Mouse (Mus musculus): ENCODE measurements around the gene Chd4. TPM values are rescaled to one million over a fixed set of nuclear protein-coding genes. Genes with fewer than 3 reads are reported as not detected.

Chd4 gene
- total RNA-seq, 1 experiment from 2014 or later = 189 TPM

GRCm38 (mm10) chr6:125090341-125091085 lies 5.3 kb upstream of the Chd4 start:
- no peak for DNase-seq

GRCm38 (mm10) chr6:125092372-125092771 lies 3.4 kb upstream of the Chd4 start:
- DNase-seq = no peak

GRCm38 (mm10) chr6:125094843-125095242 lies 938 bp upstream of the Chd4 start:
- DNase-seq = no peak

GRCm38 (mm10) chr6:125096279-125096596 lies 457 bp downstream of the Chd4 start:
- no peak for DNase-seq

- peak; percentile 88 for DNase-seq
Measured at GRCm38 (mm10) chr6:125096597-125097345, 990 bp downstream of the Chd4 start.

GRCm38 (mm10) chr6:125097346-125097689 lies 1.5 kb downstream of the Chd4 start:
- DNase-seq = no peak

DNA sequence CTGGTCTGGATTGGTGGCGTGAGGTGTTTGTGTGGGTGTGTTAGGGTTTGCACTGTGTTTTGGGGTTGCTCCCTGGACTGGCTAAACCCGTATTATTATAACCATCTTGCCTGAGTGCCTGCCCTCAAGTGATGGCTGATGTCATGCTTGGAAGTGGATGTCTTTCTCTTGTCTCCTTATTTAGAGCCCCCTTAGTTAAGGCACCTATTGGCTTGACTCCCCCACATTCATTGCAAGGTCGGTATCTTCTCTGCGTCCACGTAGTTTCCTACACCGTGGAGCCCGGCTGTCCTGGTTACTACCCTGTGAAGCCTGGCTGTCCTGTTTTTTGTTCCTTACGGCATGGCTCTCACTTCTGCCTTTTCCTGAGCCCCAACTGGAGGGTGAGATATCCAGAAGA lies 2.2 kb downstream of the Chd4 start:
- no peak for DNase-seq

- DNase-seq = no peak
Measured at GRCm38 (mm10) chr6:125098513-125098912, 2.7 kb downstream of the Chd4 start.

GRCm38 (mm10) chr6:125099421-125099971 lies 3.7 kb downstream of the Chd4 start:
- DNase-seq = peak; percentile 65

DNA sequence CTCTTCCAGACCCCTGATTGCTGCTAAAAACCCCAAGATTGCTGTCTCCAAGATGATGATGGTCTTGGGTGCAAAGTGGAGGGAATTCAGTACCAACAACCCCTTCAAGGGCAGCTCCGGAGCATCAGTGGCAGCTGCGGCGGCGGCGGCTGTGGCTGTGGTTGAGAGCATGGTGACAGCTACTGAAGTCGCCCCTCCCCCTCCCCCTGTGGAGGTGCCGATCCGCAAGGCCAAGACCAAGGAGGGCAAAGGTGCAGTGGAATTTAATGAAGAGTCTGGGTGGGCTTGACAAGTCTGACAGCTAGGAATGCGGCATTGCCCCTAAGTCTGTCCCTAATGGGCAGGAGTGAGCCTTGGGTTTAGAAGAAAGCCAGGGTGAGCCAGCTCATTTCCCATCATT lies 5.7 kb downstream of the Chd4 start:
- no peak for DNase-seq

GRCm38 (mm10) chr6:125104223-125104622 lies 8.4 kb downstream of the Chd4 start:
- no peak for DNase-seq

DNA sequence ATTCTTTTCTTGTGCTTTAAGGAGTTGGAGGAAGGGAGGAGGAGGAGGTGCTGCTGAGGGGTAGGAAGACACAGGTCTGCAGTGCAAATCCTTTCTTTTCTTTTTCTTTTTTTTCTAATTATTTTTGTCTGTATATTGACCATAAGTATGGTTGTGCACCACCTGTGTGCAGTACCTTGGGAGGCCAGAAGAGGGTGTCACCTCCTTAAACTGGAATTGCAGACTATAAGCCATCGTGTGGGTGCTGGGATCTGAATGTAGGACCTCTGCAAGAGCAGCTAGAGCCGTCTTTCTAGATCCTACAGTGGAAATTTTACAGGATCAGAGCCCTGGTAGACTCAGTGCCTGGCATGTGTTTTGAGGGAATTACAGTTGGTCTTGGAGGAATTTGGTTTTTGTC lies 11.9 kb downstream of the Chd4 start:
- DNase-seq = no peak

DNA sequence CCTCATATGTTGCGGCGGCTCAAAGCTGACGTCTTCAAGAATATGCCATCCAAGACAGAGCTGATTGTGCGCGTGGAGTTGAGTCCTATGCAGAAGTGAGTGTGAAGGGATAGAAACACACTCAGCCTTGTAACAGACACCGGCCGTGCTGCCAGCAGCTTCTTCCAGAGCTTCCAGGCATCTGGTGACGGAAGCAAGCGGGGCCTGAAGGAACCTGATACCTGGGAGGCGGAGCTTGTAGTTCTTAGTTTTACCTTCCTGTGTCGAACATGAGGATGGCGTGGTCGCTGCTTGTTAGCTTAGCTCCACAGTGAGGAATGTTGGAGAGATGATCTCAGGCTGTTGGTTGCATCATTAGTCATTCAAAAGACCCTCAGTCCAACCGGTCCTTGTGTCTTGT lies 13.6 kb downstream of the Chd4 start:
- no peak for DNase-seq

- DNase-seq = peak; percentile 68
Measured at GRCm38 (mm10) chr6:125110927-125111326, 15.1 kb downstream of the Chd4 start.

DNA sequence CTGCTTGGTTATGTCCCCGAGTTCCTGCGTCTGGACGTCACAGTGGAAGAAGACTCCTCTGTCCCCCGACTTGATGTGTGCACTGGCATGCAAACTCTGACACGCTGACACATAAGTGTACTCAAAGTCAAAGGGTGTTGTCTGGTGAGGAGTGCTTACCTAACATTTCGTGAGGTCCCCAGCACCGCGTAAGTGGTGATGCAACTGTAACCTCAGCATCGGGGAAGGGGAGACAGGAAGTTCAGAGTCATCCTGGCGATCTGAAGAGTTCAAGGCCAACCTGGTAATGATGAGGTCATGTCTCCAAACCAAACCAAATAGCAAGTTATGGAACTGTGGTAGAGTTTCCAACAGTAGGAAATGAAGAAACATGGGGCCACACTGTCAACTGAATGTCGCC lies 16.8 kb downstream of the Chd4 start:
- DNase-seq = no peak

GRCm38 (mm10) chr6:125119387-125119786 lies 23.6 kb downstream of the Chd4 start:
- no peak for DNase-seq

- DNase-seq = no peak
Measured at GRCm38 (mm10) chr6:125128724-125129123, 32.9 kb downstream of the Chd4 start.

DNA sequence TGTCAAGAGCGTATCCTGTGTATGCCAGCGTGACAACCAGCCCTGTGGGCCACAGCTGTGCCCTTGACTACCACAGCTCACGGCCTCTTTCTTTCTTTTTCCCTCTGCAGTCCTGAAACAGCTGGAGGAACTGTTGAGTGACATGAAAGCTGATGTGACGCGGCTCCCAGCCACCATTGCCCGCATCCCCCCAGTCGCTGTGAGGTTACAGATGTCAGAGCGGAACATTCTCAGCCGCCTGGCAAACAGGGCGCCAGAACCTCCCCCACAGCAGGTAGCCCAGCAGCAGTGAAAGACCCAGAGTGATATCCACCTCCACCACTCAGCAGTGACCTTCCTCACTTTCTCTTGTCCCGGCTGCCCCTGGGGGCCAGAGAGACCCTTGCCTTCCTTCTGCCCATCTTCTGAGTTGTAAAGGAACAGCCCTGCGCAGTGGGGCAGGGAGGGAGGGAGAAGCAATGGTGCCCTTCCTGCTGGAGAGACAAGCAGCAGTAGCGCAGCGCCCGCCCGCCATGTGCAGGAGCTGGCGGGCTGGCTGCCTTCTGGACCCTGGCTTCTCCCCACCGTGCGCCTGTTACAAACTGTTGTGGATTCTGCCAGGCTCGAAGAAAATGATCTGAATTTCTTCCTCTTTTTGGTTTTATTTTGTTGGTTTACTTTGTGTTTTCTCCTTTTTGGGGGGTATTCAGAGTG lies 34.1 kb downstream of the Chd4 start:
- no peak for DNase-seq

- DNase-seq = peak; percentile 94
Measured at GRCm38 (mm10) chr6:125131302-125132156, 35.7 kb downstream of the Chd4 start, which contains the start of gene Nop2. Gene Nop2, plus strand, starts transcription at chr6:125131909.

DNA sequence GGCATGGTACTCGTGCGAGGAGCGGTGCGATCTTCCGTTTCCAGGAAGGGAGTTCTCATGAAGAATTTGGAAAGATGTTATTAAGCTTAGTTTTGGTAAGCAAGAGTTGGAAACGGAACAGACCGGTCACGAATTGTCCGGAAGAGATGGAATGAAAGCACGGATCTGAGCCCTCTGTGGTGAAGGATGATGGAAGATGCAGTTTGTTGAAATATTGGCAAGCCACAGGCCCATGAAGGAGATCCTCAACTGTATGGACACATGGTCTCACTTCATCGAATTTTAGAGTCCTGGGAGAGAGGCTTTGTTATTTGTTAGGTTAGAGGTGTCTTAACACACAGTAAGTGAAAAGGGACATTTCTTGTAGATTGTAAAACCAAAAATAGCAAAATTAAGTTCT lies 36.7 kb downstream of the Chd4 start:
- DNase-seq = no peak

DNA sequence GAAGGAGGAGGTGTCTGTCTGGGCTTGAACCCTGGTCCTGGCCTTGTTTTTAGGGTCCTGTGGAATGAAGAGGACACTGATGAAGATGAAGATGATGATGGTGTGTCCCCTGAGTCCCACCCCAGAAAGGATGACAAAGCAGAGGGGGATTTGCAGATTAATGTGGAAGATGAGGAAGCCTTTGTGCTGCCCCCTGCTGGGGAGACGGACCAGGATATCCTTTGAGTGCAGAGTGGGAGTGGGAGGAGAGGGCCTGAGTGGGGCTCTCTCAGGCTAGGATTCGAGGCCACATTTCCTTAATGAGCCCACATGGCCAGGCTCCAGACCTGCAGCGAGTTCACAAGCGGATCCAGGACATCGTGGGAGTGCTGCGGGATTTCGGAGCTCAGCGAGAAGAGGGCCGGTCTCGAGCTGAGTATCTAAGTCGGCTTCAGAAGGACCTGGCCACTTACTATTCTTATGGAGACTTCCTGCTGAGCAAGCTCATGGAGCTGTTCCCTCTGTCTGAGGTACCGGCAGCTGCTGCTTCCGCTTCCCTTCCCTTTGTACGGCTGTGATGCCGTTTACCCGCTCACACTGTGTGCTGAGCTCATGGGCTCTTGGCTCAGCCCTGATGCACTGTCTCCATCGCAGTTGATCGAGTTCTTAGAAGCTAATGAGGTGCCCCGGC lies 41.4 kb downstream of the Chd4 start:
- DNase-seq = peak; percentile 56

- DNase-seq = no peak
Measured at GRCm38 (mm10) chr6:125139747-125140146, 44.0 kb downstream of the Chd4 start.

Measured in adrenal gland, postnatal 14 days (tissue).